Mouse (Mus musculus) adrenal gland (tissue): ENCODE results near the gene Rpl3.

Source experiments
- intact Hi-C: fragments of 180-260 bp; cut with DNase I; formaldehyde crosslinking; loops from one replicate; pipeline ENCODE4 v1.15.1; 2025

Gene Rpl3

DNA sequence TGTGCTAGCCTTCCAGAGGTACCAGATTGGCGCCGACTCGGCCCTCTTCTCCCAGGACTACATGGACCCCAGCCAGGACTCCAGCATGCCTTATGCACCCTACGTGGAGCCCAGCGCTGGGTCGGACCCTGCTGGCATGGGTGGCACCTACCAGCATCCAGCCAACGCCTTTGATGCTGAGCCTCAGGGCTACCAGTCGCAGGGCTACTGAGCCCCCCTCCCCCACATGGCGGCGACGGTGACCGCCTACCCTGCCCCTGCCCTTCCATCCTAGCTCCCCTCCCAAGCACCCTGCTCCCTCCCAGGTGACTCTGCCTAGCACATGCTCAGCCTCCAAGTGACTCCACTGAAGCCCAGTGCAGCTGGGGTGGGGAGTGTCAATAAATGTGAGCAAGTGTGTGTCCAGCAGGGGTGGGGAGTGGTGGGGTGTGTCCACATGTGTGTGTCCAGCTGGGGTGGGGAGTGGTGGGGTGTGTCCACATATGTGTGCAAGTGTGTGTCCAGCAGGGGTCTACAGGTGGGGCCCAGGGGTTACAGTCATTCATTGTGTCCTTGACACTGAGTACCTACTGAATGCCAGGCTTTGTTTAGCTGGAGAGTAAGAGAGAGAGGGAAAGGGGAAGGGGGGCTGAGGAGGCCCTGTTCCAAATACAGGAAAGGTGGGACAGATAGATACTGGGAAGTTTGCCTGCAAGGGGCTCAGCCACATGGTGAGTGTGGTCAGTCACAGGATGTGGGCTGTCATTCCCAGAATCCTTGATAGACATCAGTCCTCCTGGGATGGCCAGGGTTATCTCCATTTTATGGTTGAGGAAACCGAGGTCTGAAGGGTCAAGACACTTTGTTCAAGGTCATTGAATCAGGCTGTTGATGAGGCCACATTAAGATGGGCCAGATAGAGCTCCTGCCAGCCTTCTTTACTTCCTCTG lies 24.5 kb upstream of the Rpl3 start:
- intact Hi-C loops = no loop called here

GRCm38 (mm10) chr15:80115256-80115655 lies 23.6 kb upstream of the Rpl3 start:
- intact Hi-C loops = no loop called here

GRCm38 (mm10) chr15:80114414-80114813 lies 22.7 kb upstream of the Rpl3 start:
- intact Hi-C loops = no loop called here

DNA sequence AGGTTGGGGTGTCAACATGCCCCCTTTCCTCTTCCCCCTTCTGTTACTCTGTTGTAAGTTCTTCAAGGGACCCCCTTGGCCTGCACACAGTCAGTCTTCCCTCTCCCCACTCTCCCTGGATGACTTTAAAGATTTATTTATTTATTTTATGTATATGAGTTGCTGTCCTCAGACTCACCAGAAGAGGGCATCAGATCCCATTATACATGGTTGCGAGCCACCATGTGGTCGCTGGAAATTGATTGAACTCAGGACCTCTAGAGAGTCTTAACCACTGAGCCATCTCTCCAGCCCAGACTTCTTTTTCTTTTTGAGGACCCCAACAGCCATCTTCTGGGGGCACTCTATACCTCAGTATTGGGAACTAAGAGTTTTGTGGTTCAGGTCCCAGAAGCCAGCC lies 20.8 kb upstream of the Rpl3 start:
- intact Hi-C loops = no loop called here

- intact Hi-C loops = no loop called here
Measured at GRCm38 (mm10) chr15:80111436-80111835, 19.8 kb upstream of the Rpl3 start.

DNA sequence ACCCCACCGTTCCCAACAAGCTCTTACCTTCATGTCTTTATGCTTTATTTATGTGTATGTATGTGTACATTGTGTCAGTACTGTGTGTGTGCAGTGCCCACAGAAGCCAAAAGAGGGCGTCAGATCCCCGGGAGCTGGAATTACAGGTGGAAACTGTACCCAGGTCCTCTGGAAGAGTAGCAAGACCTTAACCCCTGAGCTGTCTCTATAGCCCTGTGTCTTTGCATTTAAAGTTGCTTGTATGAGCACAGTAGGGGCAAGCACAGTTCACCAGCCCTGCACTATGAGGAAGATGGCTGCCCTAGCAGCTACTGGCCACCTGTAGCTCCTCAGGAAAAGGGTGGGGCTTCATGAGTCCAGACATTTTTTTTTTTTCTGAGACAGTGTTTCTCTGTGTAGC lies 15.9 kb upstream of the Rpl3 start:
- intact Hi-C loops = no loop called here

DNA sequence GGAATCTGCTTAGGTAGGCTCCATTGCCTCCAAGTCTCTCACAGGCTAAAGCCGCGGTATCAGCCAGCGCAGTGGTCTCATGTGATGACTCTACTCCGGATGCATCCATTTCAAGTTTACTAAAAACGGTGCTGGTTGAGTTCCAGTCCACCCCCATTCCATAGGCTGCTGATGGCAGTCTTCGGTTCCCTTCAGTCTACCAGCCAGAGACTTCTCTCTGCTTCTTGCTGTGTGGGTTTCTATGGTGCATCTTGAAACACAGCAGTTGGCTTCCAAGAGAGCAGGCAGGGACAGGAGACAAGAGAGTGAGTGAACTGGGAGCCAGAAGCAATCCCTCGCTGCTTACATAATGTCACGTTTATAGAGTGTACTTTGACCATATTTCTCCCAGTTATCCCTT lies 15.5 kb upstream of the Rpl3 start:
- intact Hi-C loops = no loop called here

GRCm38 (mm10) chr15:80105490-80106410 lies 14.1 kb upstream of the Rpl3 start:
- intact Hi-C loops = no loop called here

DNA sequence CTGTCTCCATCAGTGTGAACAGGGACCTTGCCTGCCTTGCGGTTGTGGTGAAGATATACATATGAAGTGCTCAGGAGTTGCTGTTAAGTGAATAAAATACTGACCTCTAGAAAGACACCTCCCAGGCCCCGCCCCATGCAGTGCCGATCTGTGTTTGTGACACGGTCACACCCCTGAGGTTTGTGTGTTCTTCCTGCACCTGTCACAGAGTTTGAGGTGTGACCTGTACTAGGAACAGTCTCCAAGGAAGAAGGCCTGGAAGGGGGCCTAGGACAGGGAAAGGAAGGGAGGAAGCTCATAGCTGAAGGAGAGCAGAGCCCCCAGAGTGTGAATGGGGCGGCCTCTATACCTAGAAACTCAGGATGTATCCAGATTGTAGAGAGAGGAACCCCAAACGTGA lies 10.8 kb upstream of the Rpl3 start:
- intact Hi-C loops = no loop called here

DNA sequence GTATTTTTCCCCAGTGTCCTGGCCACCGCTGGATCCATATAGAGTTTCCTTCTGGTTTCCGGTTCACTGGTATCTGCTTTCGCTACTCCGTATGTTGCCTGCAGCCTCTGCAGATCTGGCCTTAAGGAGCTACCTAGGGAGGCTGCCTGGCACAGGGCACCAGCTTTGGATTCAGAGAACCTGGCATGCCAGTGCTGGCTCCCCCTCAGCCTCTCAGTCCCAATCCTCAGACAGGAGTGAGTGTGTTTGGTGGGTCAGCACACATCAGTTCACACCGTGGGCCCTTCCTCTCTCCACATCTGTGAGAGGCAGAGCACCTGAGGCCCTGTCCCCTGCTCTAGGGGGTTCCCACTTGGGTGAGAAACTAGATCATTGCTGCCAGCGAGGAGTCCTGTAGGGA lies 9.8 kb upstream of the Rpl3 start:
- intact Hi-C loops = no loop called here

- intact Hi-C loops = no loop called here
Measured at GRCm38 (mm10) chr15:80100871-80101270, 9.2 kb upstream of the Rpl3 start.

DNA sequence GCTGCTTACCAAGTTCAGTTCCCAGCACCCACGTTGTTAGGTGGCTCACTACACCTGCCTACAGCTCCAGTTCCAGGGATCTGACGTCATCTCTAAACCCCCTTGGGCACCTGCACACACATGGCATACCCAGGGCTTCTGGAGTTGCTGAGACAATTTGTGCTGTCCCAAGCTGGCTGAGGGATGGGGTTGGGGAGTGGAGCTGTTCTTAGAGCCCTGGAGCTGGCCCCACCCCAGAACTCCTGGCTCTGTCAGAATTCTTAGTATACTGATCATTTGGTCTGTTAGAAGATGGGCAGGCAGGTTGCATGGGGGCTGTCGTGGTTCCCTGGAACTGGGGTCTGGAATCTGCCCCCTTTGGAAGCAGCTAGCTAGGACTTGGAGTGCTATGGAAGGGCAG lies 8.5 kb upstream of the Rpl3 start:
- intact Hi-C loops = no loop called here

DNA sequence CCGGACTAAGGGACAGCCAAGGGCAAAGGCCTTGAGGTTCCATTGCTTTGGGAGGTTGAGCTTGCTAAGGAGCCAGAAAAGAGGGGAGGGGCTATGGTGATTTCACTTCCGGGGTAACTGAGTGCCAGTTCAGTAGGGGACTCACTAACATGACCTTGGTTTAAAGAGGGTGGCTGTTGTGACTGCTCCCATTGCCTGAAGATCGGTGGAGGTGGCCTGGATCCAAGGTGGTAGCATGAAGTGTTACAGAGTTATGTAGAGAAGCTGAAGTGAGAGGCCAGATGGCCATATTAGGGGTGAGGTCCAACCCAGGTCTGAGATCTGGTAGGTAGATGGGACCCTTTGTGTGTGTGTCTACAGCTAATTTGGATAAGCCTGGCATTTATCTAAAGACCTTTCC lies 7.8 kb upstream of the Rpl3 start:
- intact Hi-C loops = loop anchor here (5.0 kb wide), 1 partner anchor 123 kb away; no protein-coding TSS in a partner anchor

DNA sequence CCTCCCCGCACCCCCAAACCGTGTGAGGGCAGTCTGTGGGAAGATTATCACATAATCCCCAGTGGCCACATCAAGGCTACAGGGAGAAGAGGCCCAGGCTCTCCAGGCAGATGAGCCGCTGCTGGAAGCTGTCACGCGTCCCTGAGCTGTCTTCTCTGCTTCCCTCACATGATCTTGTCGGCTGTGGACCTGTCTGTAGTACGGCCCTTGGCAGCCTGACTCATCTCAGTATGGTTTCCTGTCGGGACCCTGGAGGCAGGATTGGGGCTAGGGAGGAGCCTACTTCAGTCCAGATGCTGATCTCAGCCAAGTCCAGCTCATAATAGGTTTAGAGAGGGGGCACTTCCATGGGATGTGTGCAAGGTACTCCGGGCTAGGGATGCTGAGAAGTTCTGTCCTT lies 7.1 kb upstream of the Rpl3 start:
- intact Hi-C loops = loop anchor here (5.0 kb wide), 1 partner anchor 123 kb away; no protein-coding TSS in a partner anchor

DNA sequence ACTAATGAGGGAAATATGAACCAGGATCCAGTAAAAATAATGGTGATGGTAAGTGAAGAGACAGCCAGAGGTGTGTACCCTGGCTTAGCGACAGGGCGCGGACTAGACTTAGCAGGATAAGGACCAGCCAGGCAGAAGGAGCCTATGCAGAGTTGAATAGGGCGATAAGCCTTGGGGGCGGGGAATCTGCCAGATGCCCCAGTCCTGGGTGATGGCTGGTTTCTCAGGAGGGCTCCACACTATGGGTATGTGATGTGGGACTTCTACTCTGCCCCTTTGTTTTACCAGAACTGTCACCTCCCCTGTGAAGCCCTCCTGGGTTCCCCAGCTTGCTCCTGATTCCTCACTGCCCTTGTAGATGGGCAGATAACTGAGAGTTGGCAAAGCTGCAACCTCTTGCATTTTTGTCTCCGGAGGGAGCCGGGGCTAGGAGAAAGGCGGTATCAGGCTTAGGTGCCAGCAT lies 6.4 kb upstream of the Rpl3 start:
- intact Hi-C loops = loop anchor here (5.0 kb wide), 1 partner anchor 124 kb away; no protein-coding TSS in a partner anchor

DNA sequence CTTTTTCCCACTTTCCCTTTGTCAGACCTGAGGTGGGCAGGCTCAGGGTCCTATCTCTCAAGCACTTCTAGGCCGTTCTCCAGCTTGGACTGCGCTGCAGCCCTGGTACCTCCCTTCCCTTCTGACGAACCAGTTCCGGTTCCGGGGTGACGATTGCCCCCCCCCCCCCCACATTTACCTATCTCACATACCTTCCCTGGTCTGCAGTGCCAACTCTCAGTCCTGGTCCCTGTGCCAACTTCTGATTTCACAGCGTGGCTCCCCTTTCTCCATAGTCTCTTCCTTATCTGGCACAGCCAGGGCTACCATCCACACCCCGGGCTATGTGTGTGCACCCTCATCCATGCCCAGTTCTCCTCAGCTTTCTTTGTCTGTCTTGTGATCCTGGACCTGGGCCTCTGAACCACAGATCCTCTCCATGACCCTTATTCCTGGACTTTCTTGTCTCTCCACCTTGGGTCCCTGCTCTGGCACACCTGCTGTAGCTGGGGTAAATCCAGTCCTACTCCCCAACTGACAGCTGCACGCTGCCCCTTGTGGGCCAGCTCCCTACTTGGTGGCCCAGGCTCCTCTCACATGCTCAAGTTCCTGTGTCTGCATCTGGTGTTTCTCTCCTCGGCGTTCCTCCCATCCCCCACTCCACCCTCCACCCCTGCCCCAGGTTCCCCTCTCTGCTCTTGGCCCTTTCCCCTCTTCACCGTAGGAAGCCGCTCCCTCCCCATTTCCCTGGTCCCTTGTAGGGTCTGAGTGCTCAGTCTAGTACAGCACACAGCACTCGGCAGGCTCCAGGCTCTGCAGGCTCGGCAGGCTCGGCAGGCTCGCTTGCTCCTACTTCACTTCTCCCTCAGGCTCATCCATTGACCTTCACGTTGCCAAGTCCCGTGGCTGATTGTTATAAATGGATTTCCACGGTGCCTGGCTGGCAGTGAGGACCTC lies 5.5 kb upstream of the Rpl3 start:
- intact Hi-C loops = loop anchor here (5.0 kb wide), 1 partner anchor 125 kb away; no protein-coding TSS in a partner anchor

DNA sequence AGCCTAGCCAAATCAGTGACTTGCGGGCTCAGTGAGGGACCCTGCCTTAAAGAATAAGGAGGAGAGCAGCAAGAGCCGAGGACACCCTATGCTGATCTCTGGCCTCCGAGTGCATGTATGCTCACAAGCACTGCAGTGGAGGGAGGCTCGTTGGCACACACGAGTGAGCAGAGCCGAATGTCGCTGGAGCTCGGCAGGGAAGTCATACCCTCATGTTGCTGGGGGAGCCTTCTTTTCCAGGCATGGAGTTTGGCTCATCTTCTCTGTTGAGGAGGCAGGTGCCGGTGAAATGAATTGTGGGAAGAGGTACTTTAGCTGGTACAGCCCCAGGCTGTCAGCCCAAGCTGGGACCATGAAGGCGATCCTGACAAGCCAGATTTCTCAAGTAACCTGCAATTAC lies 4.7 kb upstream of the Rpl3 start:
- intact Hi-C loops = loop anchor here (5.0 kb wide), 1 partner anchor 126 kb away; no protein-coding TSS in a partner anchor

GRCm38 (mm10) chr15:80095596-80095995 lies 3.9 kb upstream of the Rpl3 start:
- intact Hi-C loops = loop anchor here (5.0 kb wide), 1 partner anchor 127 kb away; no protein-coding TSS in a partner anchor

DNA sequence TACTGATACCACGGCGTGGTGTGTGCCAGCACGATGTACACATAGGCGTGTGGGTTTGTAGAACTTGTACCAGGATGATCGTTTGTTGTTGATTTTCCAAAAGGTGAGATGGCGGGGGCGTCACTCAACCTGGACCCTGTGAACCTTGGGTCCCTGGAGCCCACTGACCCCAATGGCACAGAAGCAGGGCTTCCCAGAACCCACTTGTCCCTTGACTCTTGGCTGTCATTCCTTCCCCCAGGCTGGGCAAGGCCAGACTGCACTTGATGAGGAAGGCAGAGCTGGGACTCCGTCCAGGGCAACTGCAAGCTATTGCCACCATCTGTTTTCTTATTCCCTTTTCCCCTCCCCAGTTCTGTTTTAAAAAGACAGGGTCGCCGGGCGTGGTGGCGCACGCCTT lies 2.5 kb upstream of the Rpl3 start:
- intact Hi-C loops = no loop called here

DNA sequence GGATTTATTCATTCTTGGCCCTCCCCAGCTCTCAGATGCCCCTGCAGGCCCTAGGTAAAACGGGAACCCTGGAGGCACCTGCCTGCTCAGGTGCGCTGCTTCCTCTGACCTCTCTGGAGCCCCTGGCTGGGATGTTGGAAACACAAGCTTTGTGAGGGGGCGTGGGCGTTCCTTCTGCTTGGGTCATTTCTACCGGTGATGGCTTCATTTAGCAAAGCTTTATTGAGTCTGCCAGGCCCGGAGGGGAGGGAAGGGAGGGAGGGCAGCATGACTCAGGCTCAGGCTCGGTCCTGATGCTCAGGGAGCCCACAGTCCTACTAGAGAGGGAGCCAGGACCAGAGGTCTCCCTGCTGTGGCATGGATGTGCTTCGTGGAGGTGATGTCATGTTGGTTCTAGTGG lies 931 bp upstream of the Rpl3 start:
- intact Hi-C loops = no loop called here

- intact Hi-C loops = no loop called here
Measured at GRCm38 (mm10) chr15:80092041-80092441, 373 bp upstream of the Rpl3 start.
